Mouse (Mus musculus): ENCODE data around the gene Sfxn4. TPM values are rescaled to one million over a fixed set of nuclear protein-coding genes. Genes with fewer than 3 reads are reported as not detected.

Gene Sfxn4
- polyA plus RNA-seq, 1 experiment from 2014 or later, result 14.0 TPM

GRCm38 (mm10) chr19:60789452-60789851 is 71.8 kb downstream of the Sfxn4 start:
- Histone ChIP-seq H3K27me3 (no peaks in the 10 kb centered on the region), H3K27ac (replicated peaks) (peak overlapping the region; percentile 97), H3K9ac (peak overlapping the region; percentile 100), H3K4me1 (replicated peaks) (peaks cover 38% of the 10 kb centered on the region), H3K9me3 (no peaks in the 10 kb centered on the region), H3K4me2 (peak overlapping the region; percentile 88), H3K4me3 (peak overlapping the region; percentile 100), H3K36me3 (no peaks in the 10 kb centered on the region)
- WGBS, result 2% methylated on average over 7 of the region's 7 CpGs
- ATAC-seq (ENCODE audit: low read depth), result no peak

- Histone ChIP-seq H3K4me3 (peak overlapping the region; percentile 100), H3K27me3 (no peaks in the 10 kb centered on the region), H3K9ac (0 out of 2 replicates have a peak overlapping the region, but pooled peaks have one; percentile 45), H3K4me1 (replicated peaks) (peaks cover 38% of the 10 kb centered on the region), H3K9me3 (no peaks in the 10 kb centered on the region), H3K4me2 (peak overlapping the region; percentile 88), H3K36me3 (no peaks in the 10 kb centered on the region), H3K27ac (replicated peaks) (no peak overlapping the region)
- WGBS, result 48% methylated on average over 6 of the region's 6 CpGs
- ATAC-seq (ENCODE audit: low read depth), result no peak
Measured at GRCm38 (mm10) chr19:60788214-60788960, 72.9 kb downstream of the Sfxn4 start.

GRCm38 (mm10) chr19:60787465-60788150 is 73.7 kb downstream of the Sfxn4 start:
- no peak for ATAC-seq (ENCODE audit: low read depth)
- peak overlapping the region; percentile 88 for H3K4me2 ChIP-seq
- H3K36me3 ChIP-seq, result no peaks in the 10 kb centered on the region
- 0 out of 2 replicates have a peak overlapping the region, but pooled peaks have one; percentile 45 for H3K9ac ChIP-seq
- H3K27ac ChIP-seq (replicated peaks), result no peak overlapping the region
- H3K4me1 ChIP-seq (replicated peaks), result peaks cover 38% of the 10 kb centered on the region
- H3K27me3 ChIP-seq, result no peaks in the 10 kb centered on the region
- no peaks in the 10 kb centered on the region for H3K9me3 ChIP-seq
- H3K4me3 ChIP-seq, result no peak overlapping the region
- 74% methylated on average over 2 of the region's 2 CpGs for WGBS

Other genes starting within 250 kb of the Sfxn4 start
- gene Nanos1, start 105.5 kb downstream of the Sfxn4 start, polyA plus RNA-seq (2015; fragmentation: Nextera tagmentation; extraction: Ambion mirVana), result 12.6 and 13.4 TPM in 2 replicates
- 106 and 124 TPM in 2 replicates for gene Eif3a, start 70.8 kb downstream of the Sfxn4 start, polyA plus RNA-seq (2015; fragmentation: Nextera tagmentation; extraction: Ambion mirVana)
- gene Fam45a, start 49.9 kb downstream of the Sfxn4 start, polyA plus RNA-seq (2015; fragmentation: Nextera tagmentation; extraction: Ambion mirVana), result 38.8 and 39.9 TPM in 2 replicates
- 105 and 112 TPM in 2 replicates for gene Prdx3, start 13.1 kb upstream of the Sfxn4 start, polyA plus RNA-seq (2015; fragmentation: Nextera tagmentation; extraction: Ambion mirVana)
- gene Grk5, start 28.3 kb upstream of the Sfxn4 start, polyA plus RNA-seq (2015; fragmentation: Nextera tagmentation; extraction: Ambion mirVana), result 2.7 and 2.9 TPM in 2 replicates